Mouse (Mus musculus) CD4-positive helper T cell, adult 2 months (primary cell): ENCODE data around the gene Cog7.

Experiments
- DNase-seq: peaks from one replicate; pipeline ENCODE4 v3.0.0-alpha.2; 2012; ENCODE audit warnings: low read depth, missing footprints, low spot score

Gene Cog7

GRCm38 (mm10) chr7:121981307-121981871 is at the start of gene Cog7:
Gene Cog7, minus strand, starts transcription at chr7:121981711.
- DNase-seq, result peak; percentile 96

DNA sequence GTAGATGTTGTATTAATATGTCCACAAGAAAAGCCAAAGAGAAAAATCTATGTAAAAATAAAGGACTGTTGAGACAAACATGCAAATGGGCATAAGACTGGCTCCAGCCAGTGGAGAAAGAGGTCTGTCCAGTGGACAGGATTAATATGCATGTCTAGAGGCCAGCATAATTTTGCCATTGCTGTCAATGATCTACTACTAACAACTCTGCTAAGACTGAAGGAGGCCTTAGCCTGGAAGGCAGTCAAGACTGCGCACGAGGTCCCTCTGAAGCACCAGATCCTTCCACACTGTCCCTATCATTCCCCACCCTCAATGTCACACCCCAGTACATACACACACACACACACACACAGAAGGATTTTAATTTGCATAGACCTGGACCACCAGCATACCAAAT is 40.6 kb upstream of the Cog7 start:
- DNase-seq, result no peak

GRCm38 (mm10) chr7:122020667-122021354 is 39.3 kb upstream of the Cog7 start, which contains the start of gene Gga2:
Gene Gga2, minus strand, starts transcription at chr7:122021222.
- DNase-seq, result peak; percentile 88

DNA sequence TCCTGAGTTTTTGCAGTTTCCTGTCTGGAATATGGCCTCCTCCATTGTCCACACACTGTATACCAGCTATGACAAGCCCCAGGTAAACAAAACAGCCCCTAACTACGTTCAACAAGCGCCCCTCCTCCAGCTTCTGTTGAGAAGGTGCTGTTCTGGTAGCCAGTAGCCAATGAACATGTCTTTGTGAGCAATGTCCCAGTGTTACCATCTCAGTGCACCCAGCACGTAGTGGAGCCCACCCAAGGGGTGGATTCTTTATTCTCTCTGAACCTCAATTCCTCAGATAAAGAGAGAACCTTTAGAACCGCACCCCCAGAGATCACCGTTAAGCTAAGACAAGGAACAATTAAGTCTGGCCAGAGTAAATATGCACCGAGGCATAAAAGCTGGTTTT is 38.8 kb upstream of the Cog7 start:
- DNase-seq, result no peak

- DNase-seq, result no peak
Measured at GRCm38 (mm10) chr7:122018978-122019377, 37.5 kb upstream of the Cog7 start.

GRCm38 (mm10) chr7:122018247-122018646 is 36.7 kb upstream of the Cog7 start:
- no peak for DNase-seq

DNA sequence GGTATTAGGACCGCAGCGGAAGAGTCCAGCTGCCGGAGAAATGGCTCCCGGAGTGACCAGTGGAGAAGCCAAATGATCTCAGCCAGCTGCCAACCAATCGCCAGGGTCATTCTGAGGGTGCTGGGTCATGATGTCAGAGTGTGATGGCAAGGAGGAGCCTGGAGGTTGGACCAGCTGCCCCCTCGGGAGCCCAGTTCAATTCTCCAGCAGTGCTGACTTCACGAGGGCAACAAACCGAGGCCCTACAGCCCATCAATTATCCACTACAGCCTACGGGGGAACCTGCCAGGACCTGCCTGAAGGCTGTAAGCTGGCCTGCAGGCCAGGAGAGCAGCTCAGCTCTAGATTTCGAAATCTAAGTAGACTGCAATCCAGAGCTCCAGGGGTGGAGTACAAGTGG is 34.2 kb upstream of the Cog7 start:
- no peak for DNase-seq

DNA sequence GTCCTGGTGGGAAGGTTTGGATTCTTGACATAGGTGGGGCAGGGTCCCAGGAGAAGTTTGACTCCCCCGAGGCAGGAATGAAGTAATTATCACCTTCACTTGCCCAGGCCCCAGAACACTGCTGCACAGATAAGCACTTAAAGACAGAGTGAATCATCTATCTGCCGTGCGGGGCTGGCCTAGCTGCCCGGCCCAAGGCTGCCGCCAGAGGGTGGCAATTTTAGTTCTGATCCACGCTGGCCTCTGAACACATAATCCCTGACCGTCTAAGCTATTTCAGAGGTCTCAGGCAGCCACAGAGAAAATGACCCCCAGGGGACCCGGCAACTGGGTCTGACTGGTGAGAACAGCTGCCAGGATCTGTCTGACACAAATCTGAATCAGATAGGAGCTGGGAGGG is 33.6 kb upstream of the Cog7 start:
- no peak for DNase-seq

DNA sequence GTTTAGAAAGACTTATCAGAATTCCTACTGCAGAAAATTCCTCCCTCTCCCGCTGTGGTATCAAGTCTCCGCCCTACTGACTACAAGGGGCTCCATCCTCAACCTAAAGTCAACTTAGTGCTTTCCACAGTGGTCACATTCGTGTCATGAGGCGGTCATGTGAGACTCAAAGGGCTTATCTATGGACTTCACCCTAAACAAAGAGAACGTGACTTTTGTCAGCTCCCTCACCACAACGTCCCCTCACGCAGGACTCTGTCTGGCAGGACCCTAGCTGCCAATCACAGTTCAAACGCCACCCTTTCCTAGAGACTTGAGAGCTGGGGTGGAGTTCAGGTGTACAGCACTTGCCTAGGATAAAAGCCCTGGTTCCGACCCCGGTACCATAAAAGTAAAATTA is 31.4 kb upstream of the Cog7 start:
- DNase-seq, result no peak

- no peak for DNase-seq
Measured at GRCm38 (mm10) chr7:122012370-122012769, 30.9 kb upstream of the Cog7 start.

- DNase-seq, result no peak
Measured at GRCm38 (mm10) chr7:122000396-122000795, 18.9 kb upstream of the Cog7 start.

DNA sequence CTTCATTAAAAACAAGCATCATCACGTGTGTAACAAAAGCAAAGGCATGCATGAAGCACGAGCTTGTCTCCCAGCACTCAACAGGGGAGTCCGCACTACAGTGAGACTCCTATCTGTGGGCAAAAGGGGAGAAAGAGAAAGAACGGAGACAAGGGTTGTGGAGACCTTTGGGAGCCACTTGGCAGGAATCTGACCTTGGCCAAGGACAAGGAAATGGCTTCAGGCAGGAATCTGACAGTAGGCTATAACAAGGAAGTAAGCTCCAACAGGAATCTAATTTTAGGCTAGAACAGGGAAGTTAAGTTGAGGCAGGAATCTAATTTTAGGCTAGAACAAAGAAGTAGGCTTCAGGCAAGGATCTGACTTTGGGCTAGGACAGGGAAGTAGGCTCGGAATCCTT is 14.4 kb upstream of the Cog7 start:
- DNase-seq, result no peak

GRCm38 (mm10) chr7:121975031-121975430 is 6.5 kb downstream of the Cog7 start:
- peak; percentile 45 for DNase-seq

- no peak for DNase-seq
Measured at GRCm38 (mm10) chr7:121971698-121972097, 9.8 kb downstream of the Cog7 start.

- no peak for DNase-seq
Measured at GRCm38 (mm10) chr7:121970250-121970649, 11.3 kb downstream of the Cog7 start.

GRCm38 (mm10) chr7:121968816-121969215 is 12.7 kb downstream of the Cog7 start:
- peak; percentile 18 for DNase-seq

DNA sequence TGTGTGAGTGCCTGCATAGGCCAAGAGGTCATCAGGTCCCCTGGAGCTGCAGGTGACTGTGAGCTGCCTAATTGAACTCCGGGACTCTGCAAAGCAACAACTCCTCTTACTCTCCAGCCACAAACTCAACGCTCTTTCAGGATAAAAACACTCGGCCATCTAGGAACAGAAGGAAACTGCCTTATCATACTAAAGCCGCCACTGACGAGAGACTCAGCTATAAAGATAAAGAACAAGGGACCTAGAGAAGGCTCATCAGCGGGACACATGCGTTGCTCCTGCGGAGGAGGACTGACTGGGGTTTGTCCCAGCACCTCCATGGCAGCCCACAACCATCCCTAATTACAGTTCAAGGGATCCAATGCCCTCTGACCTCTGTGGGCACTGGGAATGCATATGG is 13.3 kb downstream of the Cog7 start:
- DNase-seq, result no peak

DNA sequence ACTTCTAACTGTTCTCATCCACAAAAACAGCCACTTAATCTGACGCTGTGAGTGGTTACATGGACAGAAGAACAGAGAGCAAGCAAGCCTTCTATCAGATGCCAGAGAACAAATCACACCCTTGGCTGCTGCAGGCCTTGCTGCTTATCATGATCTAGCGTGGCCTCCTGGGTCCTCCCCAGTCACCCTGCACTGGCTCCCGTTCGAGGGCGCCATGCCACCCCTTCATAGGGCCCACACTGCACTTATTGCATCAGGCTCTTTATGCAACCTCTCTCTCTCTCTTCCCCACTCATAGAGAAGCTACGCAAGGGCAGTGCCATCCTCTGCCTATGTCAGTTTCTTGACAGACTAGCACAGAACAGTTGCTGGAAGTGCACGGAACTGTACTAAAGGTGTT is 15.3 kb downstream of the Cog7 start:
- DNase-seq, result no peak

DNA sequence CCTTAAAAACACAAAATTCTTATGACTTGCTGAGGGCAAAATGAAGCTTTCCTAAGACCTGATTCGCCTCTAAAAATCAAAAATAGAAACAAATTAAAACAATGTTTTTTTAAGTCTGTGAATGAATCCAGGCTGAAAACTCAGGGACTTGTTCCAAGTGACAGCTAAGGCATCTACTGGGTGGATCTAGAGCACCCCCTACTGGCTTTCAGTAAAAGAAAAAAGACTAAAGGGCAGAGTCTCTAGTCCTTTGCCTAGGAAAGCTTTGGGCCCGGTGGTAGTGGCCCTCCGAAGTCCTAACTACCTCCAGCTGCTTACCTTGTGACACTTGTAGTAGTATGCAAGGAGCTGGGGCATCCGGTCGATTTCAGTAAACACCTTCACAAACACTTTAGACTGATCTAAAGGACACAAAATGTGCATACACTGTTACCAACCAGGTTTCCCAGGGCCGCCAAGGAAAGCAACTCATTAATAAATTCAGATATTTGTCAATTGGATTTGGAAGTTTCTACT is 17.6 kb downstream of the Cog7 start:
- peak; percentile 55 for DNase-seq

DNA sequence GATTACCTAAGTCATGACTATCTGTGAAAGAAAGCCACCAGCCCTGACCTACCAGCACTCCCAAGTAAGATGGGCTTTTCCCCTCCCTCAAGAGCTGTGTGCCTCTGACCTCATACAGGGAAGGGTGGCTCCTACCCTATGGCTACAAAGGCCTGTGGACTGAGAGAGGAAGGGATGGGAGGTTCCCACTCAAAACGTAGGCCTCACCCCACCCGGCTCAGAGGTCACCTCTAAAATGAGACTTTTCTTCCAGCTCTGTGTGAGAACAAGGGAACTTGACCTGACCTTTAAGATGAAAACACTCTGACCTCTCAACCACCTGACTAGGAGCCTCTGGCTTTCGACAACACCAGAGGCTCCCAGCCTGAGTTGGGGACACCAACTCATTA is 18.9 kb downstream of the Cog7 start:
- DNase-seq, result no peak

DNA sequence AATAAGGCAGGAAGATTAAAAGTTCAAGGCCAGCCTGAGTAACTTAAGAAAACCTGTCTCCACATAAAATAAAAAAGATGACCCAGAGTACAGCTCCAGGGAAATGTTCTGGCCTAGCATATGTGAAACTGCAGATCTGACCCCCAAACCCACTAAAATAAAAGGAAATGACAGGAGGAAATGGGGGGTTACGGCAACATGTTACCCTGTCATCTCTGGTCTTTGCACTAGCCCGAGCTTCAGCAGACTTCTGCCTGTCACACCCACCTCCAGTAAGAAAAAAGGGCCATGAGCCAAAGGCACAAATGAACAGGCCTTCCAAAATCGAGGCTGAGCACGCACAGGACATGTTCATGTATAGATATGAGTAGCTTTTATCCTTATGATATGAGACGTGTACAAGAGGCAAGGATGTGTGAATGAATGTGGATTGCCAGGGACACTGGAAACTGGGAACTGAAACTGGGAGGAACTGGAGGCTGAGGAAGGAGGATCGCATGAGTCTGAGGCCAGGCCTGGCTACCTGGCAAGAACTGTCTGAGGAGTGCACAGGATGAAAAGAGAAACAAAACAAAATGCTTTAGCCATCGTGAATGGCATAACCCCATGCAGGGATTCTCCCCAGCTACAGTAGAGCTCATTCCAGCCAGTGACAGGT is 19.5 kb downstream of the Cog7 start:
- no peak for DNase-seq

DNA sequence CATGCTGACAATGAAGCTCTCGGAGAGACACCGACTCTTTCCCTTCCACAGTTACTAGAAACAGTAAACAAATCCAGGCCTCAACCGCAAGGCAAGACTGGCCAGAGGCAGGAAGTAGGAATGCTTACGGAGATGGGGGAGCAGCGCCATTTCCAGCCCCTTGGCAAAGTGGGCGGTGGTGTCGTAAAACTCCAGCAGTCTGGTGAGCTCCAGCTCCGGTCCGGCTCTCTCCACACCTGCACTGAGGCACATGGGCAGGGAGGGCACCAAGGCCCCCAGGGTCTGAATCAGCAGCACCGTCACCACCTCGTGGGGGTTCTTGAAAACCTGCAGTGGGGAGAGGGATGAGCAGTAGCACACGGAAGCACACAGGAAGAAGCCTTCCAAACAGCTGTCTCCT is 25.7 kb downstream of the Cog7 start:
- DNase-seq, result no peak
